Mouse (Mus musculus) liver, embryonic 14.5 days (tissue): Measurements from ENCODE around the gene Mybpc2. TPM values are rescaled to one million over a fixed set of nuclear protein-coding genes. Genes with fewer than 3 reads are reported as not detected.

Source experiments
- ATAC-seq: fragments of 200-750 bp; cut with Nextera tagmentation; 2 replicates; pipeline ENCODE4 v1.8.0; 2017; ENCODE audit warnings: moderate number of reproducible peaks, mild to moderate bottlenecking, moderate library complexity; ENCODE audit not compliant: insufficient read depth
- DNase-seq, 3 experiments: peaks; one replicate each; pipeline ENCODE4 v3.0.0-alpha.2; 2012 to 2013; ENCODE audit warnings: low read depth in 3 of 3, low spot score in 3 of 3
- H3K27ac ChIP-seq: fragments of 300-500 bp; sonication (generic); 2 replicates; pipeline ENCODE4 v1.5.1; 2014; ENCODE audit warnings: moderate library complexity, mild to moderate bottlenecking, control low read depth, inconsistent platforms
- H3K27me3 ChIP-seq: fragments of 300-500 bp; sonication (generic); 2 replicates; pipeline ENCODE4 v1.6.1; 2014; ENCODE audit warnings: mild to moderate bottlenecking, low read length, moderate library complexity; ENCODE audit not compliant: control insufficient read depth, insufficient read depth
- H3K36me3 ChIP-seq: fragments of 300-500 bp; sonication (generic); replicated peaks from 2 replicates; pipeline ENCODE4 v1.6.1; 2014; ENCODE audit warnings: low read depth; ENCODE audit not compliant: control insufficient read depth, insufficient read depth
- H3K4me1 ChIP-seq, 2 experiments: fragments of 200-500 bp in 1 of 2; fragments of 300-500 bp in 1 of 2; sonication (generic) in 1 of 2; replicated peaks; 2 replicates each; pipeline ENCODE4 v1.6.1; 2012 to 2014; ENCODE audit warnings: antibody characterized with exemption in 1 of 2, inconsistent platforms in 1 of 2, low read length in 1 of 2; ENCODE audit not compliant: control insufficient read depth in 2 of 2, insufficient read depth in 2 of 2
- H3K4me2 ChIP-seq: fragments of 300-500 bp; sonication (generic); 2 replicates; pipeline ENCODE4 v1.6.1; 2014; ENCODE audit warnings: low read depth, mild to moderate bottlenecking, control low read depth, moderate library complexity
- H3K4me3 ChIP-seq, 2 experiments: fragments of 200-500 bp in 1 of 2; fragments of 300-500 bp in 1 of 2; sonication (generic) in 1 of 2; 2 replicates each; pipeline ENCODE4 v1.5.1; 2012 to 2014; ENCODE audit warnings: low read depth in 2 of 2, low read length in 2 of 2, mild to moderate bottlenecking in 2 of 2, control low read depth in 1 of 2, inconsistent platforms in 1 of 2, moderate library complexity in 1 of 2; ENCODE audit not compliant: insufficient read depth in 1 of 2
- H3K9ac ChIP-seq: fragments of 300-500 bp; sonication (generic); replicated peaks from 2 replicates; pipeline ENCODE4 v1.6.1; 2014; ENCODE audit warnings: mild to moderate bottlenecking, control low read depth, moderate library complexity
- H3K9me3 ChIP-seq: fragments of 300-500 bp; sonication (generic); 2 replicates; pipeline ENCODE4 v1.6.1; 2016; ENCODE audit warnings: low read length, mixed read lengths; ENCODE audit not compliant: control insufficient read depth
- CTCF ChIP-seq: IDR thresholded peaks from 2 replicates; pipeline ENCODE4 v1.5.1; 2016; ENCODE audit warnings: antibody characterized with exemption, low read depth, control low read depth
- EP300 ChIP-seq: IDR thresholded peaks from 2 replicates; pipeline ENCODE4 v1.6.1; 2016; ENCODE audit warnings: antibody characterized with exemption, low read depth
- WGBS: fragments of 180-500 bp; shearing (Covaris S2); extraction: QIAGEN DNeasy Blood & Tissue Kit; methylation state at CpG from one replicate; pipeline ENCODE4 v1.1.7; 2014; ENCODE audit not compliant: insufficient replicate concordance; 5-methylcytosine and 5-hydroxymethylcytosine counted together
- polyA plus RNA-seq, 2 experiments: library from polyadenylated mRNA; depleted of rRNA in 1 of 2; stranded (reverse) in 1 of 2; unstranded in 1 of 2; fragments of >200 nt; fragmentation: Nextera tagmentation in 1 of 2; extraction: Ambion mirVana in 1 of 2; gene quantifications; 2 replicates each; pipeline versions ENCODE4 v1.2.1 to v1.2.3; 2012 to 2014

The Mybpc2 gene
- polyA plus RNA-seq, 2 experiments: not detected

GRCm38 (mm10) chr7:44470696-44471612, 53.5 kb downstream of the Mybpc2 start:
- Histone ChIP-seq H3K9me3 (no peaks in the 10 kb centered on the region), H3K27ac (peak overlapping the region; percentile 97), H3K9ac (peak overlapping the region; percentile 94), H3K4me1 (peaks cover 33 to 51% of the 10 kb centered on the region in 2 experiments), H3K27me3 (peaks cover 17% of the 10 kb centered on the region), H3K36me3 (peaks cover 16% of the 10 kb centered on the region), H3K4me2 (peak overlapping the region; percentile 90), H3K4me3 (peak overlapping the region in 1 of 2 experiments; percentile 76; a peak in 2 of 4 replicates)
- WGBS: 74% methylated on average over 16 of the region's 16 CpGs
- ATAC-seq (no peak), DNase-seq (peak in 2 of 3 experiments; percentile 62 to 74)
- TF ChIP-seq EP300 (no peak; the same call in 1 of the 2 replicates), CTCF (no peak)

DNA sequence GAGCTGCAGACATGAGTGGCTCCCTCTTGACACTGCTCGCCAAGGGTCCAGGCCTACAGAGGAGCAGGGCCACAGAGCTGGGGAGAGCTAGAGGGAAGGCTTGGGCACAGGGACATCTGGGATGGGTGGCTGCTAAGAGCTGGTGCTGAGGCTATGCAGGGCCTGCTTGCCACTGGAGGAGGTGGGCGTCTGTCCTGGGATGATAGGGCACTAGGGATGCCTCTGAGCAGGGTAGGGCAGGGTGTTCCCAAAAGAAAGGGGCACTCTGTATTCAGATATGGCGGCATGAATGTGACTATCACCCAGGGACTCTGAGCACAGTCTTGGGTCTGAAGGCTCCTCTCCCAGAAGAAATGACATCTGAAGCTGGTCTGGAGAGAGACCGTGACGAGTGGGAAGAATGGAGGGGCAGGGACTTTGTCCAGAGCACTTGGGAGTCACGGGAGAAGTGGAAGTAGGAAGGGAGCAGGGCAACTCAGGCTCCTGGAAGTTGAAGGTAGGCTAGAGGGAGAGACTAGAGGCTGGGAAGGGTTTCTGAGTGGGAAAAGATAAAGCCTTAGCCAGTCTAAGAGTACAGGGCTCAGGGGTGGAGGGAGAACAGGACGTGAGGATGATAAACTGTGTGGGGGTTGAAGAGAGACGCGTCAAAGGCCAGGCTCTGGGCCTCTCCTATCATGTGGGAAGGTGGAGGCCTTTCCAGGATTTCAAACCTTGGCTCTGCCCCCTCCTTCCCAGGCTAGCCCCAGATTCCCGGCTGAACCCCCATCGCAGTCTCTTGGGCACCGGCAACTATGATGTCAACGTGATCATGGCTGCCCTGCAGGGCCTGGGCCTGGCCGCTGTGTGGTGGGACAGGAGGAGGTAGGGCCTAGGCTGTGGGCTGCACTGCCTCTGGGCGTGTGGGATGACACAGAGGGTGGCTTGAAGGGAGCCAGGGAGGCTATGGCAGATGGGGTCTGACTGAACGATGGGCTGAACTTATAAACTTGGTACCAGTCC, 54.5 kb downstream of the Mybpc2 start:
- peaks cover 16% of the 10 kb centered on the region for H3K36me3 ChIP-seq
- WGBS: 55% methylated on average over 16 of the region's 16 CpGs
- peaks cover 7% of the 10 kb centered on the region for H3K27me3 ChIP-seq
- H3K27ac ChIP-seq: peak overlapping the region; percentile 97
- no peaks in the 10 kb centered on the region for H3K9me3 ChIP-seq
- peak overlapping the region; percentile 76 to 98 for H3K4me3 ChIP-seq
- peak in 2 of 3 experiments; percentile 88 to 89 for DNase-seq
- H3K4me2 ChIP-seq: peak overlapping the region; percentile 90
- H3K9ac ChIP-seq: peak overlapping the region; percentile 94
- H3K4me1 ChIP-seq: peaks cover 33 to 54% of the 10 kb centered on the region in 2 experiments
- TF ChIP-seq EP300 (0 out of 2 replicates have a peak, but pooled peaks have one; percentile 24), CTCF (no peak)
- peak; percentile 61 for ATAC-seq

- H3K4me1 ChIP-seq: peaks cover 44 to 63% of the 10 kb centered on the region in 2 experiments
- no peaks in the 10 kb centered on the region for H3K9me3 ChIP-seq
- peak overlapping the region; percentile 94 for H3K9ac ChIP-seq
- WGBS: 45% methylated on average over 15 of the region's 15 CpGs
- H3K36me3 ChIP-seq: peaks cover 16% of the 10 kb centered on the region
- ATAC-seq (peak; percentile 14; the same call in 1 of the 2 replicates), DNase-seq (peak in 2 of 3 experiments; percentile 53 to 57)
- H3K4me2 ChIP-seq: peak overlapping the region; percentile 90
- H3K4me3 ChIP-seq: peak overlapping the region; percentile 76 to 98
- TF ChIP-seq CTCF: no peak
- no peak for TF ChIP-seq EP300
- peak overlapping the region; percentile 97 for H3K27ac ChIP-seq
- H3K27me3 ChIP-seq: peaks cover 4% of the 10 kb centered on the region
Measured at GRCm38 (mm10) chr7:44468644-44469285, 55.7 kb downstream of the Mybpc2 start.

DNA sequence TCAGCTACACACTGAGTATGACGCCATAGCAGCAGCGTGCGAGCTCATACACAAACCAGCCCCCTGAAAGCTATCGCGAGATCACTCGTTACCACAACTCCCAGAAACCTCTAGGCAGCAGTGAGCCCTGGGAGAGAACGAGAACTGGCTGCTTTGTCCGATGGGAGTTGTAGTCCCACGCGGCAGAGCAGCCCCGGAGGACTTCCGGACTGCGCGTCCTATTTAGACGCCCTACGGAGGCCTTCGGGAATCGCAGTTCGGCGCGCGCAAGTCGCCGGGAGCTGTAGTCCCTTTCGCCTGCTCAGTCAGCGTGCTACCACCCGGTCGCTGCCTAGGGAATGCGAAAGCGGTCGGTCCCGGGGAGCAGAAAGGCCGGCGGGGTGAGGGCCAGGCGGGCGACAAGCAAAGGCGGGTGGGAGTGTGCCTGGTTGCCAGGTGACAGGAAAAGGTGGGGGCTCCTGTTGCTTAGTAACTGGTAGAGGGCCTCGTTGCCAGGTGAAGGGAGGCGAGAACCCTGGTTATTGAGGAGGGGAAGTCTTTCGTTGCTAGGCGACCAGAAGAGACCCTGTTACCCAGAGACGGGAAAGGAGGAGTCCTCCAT, 56.5 kb downstream of the Mybpc2 start, which contains the start of gene Josd2:
Gene Josd2 (plus strand): TSS at position 170 of the 601 bp plus-strand sequence.
- Histone ChIP-seq H3K4me3 (peak within 1 kb of the TSS; percentile 76 to 98), H3K27me3 (peaks cover 12% of the 10 kb centered on the region), H3K27ac (peak within 1 kb of the TSS; percentile 97), H3K4me2 (peak within 1 kb of the TSS; percentile 90), H3K9ac (peak within 1 kb of the TSS; percentile 94), H3K9me3 (no peaks in the 10 kb centered on the region), H3K36me3 (peaks cover 16% of the 10 kb centered on the region), H3K4me1 (peaks cover 39 to 56% of the 10 kb centered on the region in 2 experiments)
- peak; percentile 98 to 99 (median 99) for DNase-seq
- ATAC-seq: peak; percentile 85
- WGBS: under 1% methylated on average over 42 of the region's 42 CpGs
- no peak for TF ChIP-seq CTCF
- peak; percentile 64 for TF ChIP-seq EP300
